Mouse (Mus musculus) layer of hippocampus, adult 18-20 months (tissue): ENCODE measurements at regions not wholly inside any gene's neighbourhood (a gene's known extent, or its start where the extent isn't known, plus 50 kb on each side); places are given as distances from the start of the nearest gene placed in this dataset.
"Not testable (repeated sequence)": the region's sequence is repeated elsewhere in the genome, so short reads cannot be mapped to it uniquely, and the experiment has no call there.

Experiments used
- DNase-seq, 2 experiments: peaks; one replicate each; pipeline ENCODE4 v3.0.0; 2022; ENCODE audit warnings: low spot score in 2 of 2

DNA sequence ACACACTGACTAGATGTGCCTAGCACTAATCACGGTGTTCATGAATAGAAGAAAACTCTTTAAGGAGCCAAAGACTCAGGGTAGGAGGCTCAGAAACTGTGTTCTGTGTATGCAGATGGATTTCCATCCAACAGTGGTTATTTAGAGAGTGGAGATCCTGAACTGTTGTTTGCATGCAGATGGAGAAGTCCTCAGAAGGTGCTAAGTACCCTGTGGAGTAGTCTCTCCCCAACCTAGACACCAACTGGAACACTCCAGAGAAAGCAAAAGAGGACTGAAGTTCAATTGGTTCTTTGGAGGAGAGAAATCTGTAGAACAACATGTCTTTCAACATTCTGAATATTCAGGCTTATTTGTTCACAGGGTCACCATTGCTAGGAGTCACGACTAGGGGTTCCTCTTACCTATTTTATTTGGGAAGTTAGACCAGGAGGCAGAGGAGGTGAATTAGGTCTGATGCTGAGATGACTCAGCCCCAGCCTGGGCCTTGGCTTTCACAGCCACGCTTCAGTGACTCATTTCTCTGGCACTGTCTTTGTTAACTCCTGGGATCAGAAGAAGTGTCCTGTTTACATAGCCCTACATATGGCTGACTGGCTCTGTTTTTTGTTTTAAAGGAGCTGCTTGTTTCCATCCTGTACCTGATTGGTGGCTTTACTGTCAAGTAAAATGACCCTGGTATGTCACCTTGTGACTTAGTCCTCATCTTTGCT is 742.0 kb downstream of the Kcna4 start:
- peak in 1 of 2 experiments; percentile 45 for DNase-seq

DNA sequence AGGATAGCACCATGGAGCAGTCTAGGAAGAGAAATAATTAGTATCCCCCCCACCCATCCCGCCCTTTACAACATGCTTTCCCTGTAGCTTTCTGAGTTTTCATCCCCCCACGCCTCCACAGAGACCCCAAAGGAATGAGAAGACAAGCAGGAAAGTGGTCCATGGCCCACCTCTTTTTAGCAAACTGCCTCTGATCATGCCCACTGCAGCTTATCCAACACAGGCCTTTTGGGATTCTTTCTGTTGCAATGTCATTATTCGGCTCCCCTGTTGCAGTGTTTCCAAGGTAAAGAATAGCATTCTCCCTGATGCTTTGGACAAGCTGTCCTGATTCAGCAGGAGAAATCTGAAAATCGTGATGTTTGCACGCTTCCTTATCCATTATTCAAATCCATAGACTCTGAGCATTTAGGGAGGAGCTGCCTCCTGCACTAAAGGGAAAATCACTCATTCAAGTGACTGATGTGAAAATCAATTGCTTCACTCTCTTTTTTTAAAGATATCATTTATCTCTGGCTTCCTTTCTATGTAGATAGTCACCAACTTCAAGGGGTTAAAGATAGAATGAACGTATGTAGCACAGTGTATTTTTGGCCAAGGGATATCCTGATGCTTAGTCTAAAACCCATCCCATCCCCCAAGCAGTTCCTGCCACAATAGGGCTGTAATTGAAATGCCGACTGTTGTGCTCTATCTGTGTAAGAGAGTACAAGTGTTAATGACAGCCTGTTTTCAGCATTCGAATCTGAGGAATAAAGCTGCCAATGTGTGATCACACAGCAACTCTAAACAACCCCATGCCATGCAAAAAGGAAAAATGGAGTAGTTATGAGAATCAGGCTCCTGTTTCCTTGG is 743.1 kb downstream of the Kcna4 start:
- DNase-seq = peak in 1 of 2 experiments; percentile 28

- no peak for DNase-seq
These were observed 744.4 kb downstream of the Kcna4 start for GRCm38 (mm10) chr2:108034882-108035281.

DNA sequence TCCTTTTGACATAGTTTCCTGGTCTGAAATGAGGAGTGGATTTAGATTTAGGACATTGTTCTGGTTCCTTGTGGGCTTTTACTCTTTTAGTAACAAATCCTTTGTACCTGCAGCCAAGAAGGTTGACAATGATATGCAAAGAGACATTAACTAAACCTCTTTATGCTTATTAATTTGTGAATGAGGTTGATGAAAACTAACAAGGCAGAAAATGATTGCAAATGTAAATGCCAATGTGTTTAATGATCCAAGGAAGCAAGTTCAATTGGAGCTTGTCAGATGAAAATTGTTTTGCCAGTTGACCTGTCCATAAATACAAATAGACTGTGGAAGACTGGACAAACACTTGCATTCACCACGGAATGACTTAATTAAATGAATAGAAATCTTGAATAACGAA is 751.6 kb downstream of the Kcna4 start:
- DNase-seq = no peak

GRCm38 (mm10) chr2:108044885-108045284 is 754.4 kb downstream of the Kcna4 start:
- peak; percentile 28 to 64 for DNase-seq

DNA sequence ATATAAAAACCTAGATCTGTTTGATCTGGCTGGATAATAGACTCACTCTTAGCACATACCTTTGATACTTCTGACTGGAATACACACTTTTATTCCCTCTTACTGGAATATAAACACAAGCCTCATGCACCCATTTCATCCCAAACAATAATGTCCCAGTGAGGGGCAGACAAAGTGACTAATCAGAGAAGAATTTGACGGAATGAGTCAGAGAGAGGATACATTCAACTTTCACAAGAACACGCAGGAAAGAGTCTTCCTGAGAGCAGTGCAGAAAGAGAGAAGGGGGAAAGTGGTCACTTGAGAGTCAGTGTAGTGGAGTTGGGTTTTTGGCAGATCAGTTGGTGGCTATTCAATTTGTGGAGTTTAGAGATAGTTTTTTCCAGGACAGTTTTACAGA is 755.6 kb downstream of the Kcna4 start:
- no peak for DNase-seq

GRCm38 (mm10) chr2:108062751-108063150 is 772.3 kb downstream of the Kcna4 start:
- DNase-seq = not testable (repeated sequence)

- DNase-seq = peak; percentile 20 to 74
These were observed 793.5 kb downstream of the Kcna4 start for GRCm38 (mm10) chr2:108083911-108084310.

GRCm38 (mm10) chr2:108090266-108090665 is 799.8 kb downstream of the Kcna4 start:
- DNase-seq = no peak

DNA sequence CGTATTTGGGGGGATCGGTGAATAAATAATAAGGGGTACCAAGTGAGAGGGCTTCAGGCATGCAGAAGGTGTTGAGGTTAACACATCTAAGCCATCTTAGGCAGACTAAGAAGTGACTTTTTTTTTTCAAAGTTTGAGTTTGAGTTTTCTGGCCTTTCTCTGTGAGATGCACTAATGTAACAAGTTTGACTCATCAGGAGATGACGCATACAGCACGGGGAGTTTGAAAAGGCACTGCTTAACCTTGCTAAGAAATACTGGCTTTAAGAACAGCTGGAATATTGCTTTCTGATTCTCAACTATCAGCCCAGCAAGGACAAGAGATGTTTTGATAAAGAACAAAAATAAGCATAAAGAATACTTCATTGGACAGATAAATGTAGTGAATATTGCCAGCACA is 806.6 kb downstream of the Kcna4 start:
- DNase-seq = no peak

DNA sequence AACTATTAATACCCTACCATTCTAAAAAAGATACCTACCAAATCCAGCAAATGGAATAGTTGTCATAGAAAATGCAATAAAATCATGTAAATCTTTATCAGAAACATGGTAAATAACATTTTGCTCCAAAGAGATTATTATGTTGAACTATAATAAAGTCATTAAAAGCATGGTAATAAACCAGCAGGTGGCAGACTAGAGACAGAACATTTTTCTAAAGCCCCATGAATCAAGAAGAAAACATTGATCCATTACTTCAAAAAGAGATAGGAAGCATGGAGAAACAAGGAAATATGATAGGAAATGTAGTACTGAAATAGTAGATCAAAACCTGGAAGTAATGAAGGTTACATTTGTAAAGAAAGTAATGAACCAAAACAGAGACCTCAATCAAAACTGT is 819.7 kb downstream of the Kcna4 start:
- DNase-seq = peak in 1 of 2 experiments; percentile 38

DNA sequence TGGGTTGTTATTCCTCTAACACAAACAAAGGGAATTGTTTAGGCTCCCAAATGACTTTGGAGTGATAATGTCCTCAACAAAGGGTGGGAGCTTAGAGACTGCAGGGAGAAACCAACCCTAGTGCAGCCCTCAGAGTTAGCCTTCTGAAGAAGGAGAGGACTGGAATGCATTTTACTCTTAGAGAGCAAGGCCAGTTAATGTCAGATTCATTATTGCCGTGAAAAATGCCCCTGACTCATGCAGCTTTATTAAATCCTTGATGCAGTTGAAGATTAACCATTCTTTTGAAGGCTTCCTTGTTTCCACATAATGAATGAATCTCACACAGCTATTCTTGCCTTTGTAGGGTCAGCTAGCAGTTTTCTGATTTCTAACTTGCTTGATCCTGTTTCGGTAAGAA is 855.3 kb downstream of the Kcna4 start:
- no peak for DNase-seq

DNA sequence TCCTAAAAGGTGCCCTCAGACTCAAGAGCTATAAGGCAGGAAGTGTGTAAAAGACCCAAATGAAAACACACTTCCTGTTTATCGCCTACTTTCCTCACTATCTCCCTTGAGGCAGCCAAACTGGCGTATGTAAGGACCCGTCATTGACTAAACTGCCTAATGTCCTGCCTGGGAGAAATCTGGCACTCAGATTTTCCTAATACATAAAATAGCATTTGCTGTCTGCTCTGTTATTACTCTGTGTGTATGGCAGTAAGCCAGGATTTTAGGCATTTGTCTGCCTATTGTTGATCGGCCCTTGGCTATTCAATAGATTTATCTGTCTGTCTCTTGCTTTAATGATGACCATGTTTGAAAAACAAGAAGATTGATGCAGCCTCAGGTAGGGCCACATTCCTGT is 857.8 kb downstream of the Kcna4 start:
- DNase-seq = peak in 1 of 2 experiments; percentile 2

DNA sequence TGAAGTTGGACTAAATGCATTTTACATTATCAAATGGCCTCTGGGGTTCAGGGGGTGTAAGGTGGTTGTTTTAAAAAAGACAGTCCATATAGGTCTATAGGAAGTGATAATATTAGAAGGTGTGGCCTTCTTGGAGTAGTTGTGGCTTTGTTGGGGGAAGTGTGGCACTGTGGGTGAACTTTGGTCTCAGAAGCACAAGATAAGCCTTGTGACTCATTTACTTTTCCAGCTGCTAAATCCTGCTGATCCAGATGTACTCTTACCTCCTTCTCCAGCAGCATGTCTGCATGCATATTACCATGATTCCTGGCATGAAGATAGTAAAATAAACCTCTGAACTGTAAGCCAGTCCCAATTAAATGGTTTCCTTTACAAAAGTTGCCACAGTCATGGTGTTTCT is 865.8 kb downstream of the Kcna4 start:
- DNase-seq = no peak

GRCm38 (mm10) chr2:108157731-108158130 is 867.3 kb downstream of the Kcna4 start:
- DNase-seq = no peak

DNA sequence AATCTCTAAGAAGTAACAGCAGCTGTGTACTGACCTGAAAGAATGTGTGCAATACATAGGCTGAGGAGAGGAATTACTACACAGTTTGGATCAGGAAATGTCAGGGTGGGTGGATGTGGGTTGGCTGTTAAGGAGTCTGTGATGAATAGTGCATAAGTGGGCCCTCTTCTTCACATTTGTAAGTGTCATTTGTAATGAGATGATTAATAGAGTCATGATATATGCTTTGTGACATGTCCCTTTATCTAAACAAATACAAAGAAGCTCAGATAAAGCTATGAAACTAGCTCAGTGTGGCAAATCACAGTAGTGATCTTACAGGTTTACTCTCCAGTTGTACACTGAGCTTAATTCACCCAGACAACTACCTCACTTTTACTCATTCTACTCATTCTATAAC is 867.9 kb downstream of the Kcna4 start:
- DNase-seq = no peak

GRCm38 (mm10) chr2:108160865-108161264 is 870.4 kb downstream of the Kcna4 start:
- DNase-seq = no peak

DNA sequence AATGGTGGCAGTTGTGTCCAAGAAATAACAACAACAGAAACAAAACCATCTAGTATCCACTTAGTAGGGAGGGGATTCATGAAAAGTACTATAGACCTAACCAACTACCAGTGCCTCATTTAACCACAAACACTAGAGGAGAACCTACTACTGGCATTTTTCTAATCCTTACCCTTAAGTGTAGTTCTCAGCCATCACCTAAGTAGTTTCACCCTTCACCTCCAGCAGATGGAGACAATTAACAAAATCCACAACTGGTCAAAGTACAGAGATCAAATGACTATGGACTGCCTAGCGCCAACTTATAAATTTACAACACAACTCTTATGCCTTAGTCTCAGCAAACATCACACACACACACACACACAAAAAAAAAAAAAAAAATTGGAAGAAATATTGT is 874.6 kb downstream of the Kcna4 start:
- DNase-seq = no peak
